Mouse (Mus musculus) heart, embryonic 10.5 days (tissue): ENCODE data around the gene Nab2. TPM values are rescaled to one million over a fixed set of nuclear protein-coding genes. Genes with fewer than 3 reads are reported as not detected.

ENCODE experiments used
- DNase-seq: peaks from one replicate; pipeline ENCODE4 v3.0.0-alpha.2; 2017; ENCODE audit warnings: low spot score
- H3K27ac ChIP-seq: fragments of 300-500 bp; sonication (generic); 2 replicates; pipeline ENCODE4 v1.5.1; 2016; ENCODE audit warnings: mild to moderate bottlenecking
- H3K27me3 ChIP-seq: fragments of 300-500 bp; sonication (generic); 2 replicates; pipeline ENCODE4 v1.6.1; 2016; ENCODE audit warnings: mild to moderate bottlenecking; ENCODE audit not compliant: poor library complexity, insufficient read depth, severe bottlenecking
- H3K36me3 ChIP-seq: fragments of 300-500 bp; sonication (generic); 2 replicates; pipeline ENCODE4 v1.6.1; 2016; ENCODE audit warnings: mild to moderate bottlenecking, moderate library complexity
- H3K4me1 ChIP-seq: fragments of 300-500 bp; sonication (generic); 2 replicates; pipeline ENCODE4 v1.6.1; 2016; ENCODE audit warnings: mild to moderate bottlenecking
- H3K4me3 ChIP-seq: fragments of 300-500 bp; sonication (generic); 2 replicates; pipeline ENCODE4 v1.5.1; 2016; ENCODE audit warnings: mild to moderate bottlenecking, moderate library complexity
- H3K9me3 ChIP-seq: fragments of 300-500 bp; sonication (generic); 2 replicates; pipeline ENCODE4 v1.6.1; 2016; ENCODE audit warnings: mild to moderate bottlenecking, moderate library complexity
- WGBS: fragments of 180-500 bp; shearing (Covaris S2); methylation state at CpG from one replicate; pipeline ENCODE4 v1.1.7; 2016; 5-methylcytosine and 5-hydroxymethylcytosine counted together
- polyA plus RNA-seq: library from polyadenylated mRNA; unstranded; fragments of >200 nt; fragmentation: Nextera tagmentation; extraction: Ambion mirVana; gene quantifications from 2 replicates; pipeline ENCODE4 v1.2.1, GENCODE M21; 2016

Nab2 gene
- polyA plus RNA-seq, 1 experiment from 2014 or later, result 12.6 TPM

DNA sequence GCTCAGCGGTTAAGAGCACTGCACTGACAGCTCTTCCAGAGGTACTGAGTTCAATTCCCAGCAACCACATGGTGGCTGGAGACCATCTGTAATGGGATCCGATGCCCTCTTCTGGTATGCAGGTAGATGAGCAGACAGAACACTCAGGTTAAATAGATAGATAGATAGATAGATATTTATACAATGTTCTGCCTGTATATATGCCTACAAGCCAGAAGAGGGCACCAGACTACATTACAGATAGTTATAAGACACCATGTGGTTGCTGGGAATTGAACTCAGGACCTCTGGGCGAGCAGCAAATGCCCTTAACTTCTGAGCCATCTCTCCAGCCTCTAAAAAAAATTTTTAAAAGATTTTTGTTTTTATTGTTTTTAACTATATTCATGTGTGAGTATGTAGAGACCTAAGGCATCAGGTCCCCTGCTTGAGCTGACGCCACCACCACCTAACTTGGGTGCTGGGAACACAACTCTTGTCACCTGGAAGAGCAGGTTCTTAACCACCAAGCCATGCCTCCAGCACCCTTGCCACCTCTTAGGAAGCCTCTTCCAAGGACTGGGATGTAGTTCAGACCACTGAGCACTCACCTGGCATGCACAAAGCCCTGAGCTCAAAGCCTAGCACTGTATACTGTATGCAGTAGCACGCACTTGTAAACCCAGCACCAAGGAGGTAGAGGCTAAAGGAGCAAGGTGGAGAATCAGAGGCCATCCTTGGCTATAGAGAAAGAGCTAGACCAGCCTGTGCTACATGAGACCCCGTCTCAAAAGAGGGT lies 44.7 kb downstream of the Nab2 start:
- Histone ChIP-seq H3K4me3 (no peak overlapping the region), H3K27ac (no peak overlapping the region), H3K4me1 (peaks cover 40% of the 10 kb centered on the region), H3K36me3 (no peaks in the 10 kb centered on the region), H3K9me3 (no peaks in the 10 kb centered on the region), H3K27me3 (0 out of 2 replicates have a peak, but pooled peaks cover 4% of the 10 kb centered on the region)
- no peak for DNase-seq
- WGBS, result 90% methylated on average over 6 of the region's 6 CpGs

DNA sequence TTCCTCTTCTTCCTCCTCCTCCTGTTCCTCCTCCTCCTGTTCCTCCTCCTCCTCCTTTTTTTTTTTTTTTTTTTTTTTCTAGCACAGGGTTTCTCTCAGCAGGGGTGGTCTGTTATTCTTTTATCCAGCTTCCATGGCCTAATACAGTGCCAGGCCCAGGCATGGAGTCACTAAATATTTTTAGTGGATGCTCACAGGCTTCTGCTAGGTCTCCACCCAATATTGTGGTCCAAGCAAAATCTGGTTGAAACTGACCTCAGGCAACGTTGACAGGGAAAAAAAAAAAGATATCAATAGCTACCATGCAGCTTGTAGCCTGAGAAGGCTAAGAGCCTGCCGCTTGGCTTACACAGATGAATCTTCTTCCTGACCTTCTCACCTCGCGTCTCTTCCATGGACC lies 45.7 kb downstream of the Nab2 start:
- no peak for DNase-seq
- WGBS, result 52% methylated on average over 4 of the region's 4 CpGs
- H3K36me3 ChIP-seq, result no peaks in the 10 kb centered on the region
- peaks cover 44% of the 10 kb centered on the region for H3K4me1 ChIP-seq
- no peak overlapping the region for H3K4me3 ChIP-seq
- 0 out of 2 replicates have a peak, but pooled peaks cover 4% of the 10 kb centered on the region for H3K27me3 ChIP-seq
- H3K27ac ChIP-seq, result no peak overlapping the region
- H3K9me3 ChIP-seq, result no peaks in the 10 kb centered on the region

DNA sequence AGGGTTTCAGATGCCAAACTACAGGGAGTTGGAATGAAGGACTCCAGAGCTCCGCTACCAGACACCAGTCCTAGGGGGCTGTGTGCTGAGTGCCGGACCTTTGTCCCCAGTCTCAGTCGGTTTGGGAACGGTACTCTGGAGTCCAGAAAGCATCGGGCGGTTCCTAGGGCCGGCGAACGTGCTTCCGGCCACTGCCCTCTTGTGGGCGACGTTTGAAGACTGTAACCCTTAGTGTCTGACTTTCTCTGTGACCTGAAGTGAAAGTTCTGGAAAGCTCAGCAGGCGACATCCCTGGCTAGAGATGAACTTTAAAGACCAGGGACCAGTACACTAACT lies 46.3 kb downstream of the Nab2 start:
- no peaks in the 10 kb centered on the region for H3K36me3 ChIP-seq
- under 1% methylated on average over 13 of the region's 13 CpGs for WGBS
- H3K9me3 ChIP-seq, result no peaks in the 10 kb centered on the region
- DNase-seq, result peak; percentile 89
- 0 out of 2 replicates have a peak, but pooled peaks cover 4% of the 10 kb centered on the region for H3K27me3 ChIP-seq
- H3K27ac ChIP-seq, result peak overlapping the region; percentile 92
- H3K4me3 ChIP-seq, result peak overlapping the region; percentile 83
- H3K4me1 ChIP-seq, result peaks cover 51% of the 10 kb centered on the region

DNA sequence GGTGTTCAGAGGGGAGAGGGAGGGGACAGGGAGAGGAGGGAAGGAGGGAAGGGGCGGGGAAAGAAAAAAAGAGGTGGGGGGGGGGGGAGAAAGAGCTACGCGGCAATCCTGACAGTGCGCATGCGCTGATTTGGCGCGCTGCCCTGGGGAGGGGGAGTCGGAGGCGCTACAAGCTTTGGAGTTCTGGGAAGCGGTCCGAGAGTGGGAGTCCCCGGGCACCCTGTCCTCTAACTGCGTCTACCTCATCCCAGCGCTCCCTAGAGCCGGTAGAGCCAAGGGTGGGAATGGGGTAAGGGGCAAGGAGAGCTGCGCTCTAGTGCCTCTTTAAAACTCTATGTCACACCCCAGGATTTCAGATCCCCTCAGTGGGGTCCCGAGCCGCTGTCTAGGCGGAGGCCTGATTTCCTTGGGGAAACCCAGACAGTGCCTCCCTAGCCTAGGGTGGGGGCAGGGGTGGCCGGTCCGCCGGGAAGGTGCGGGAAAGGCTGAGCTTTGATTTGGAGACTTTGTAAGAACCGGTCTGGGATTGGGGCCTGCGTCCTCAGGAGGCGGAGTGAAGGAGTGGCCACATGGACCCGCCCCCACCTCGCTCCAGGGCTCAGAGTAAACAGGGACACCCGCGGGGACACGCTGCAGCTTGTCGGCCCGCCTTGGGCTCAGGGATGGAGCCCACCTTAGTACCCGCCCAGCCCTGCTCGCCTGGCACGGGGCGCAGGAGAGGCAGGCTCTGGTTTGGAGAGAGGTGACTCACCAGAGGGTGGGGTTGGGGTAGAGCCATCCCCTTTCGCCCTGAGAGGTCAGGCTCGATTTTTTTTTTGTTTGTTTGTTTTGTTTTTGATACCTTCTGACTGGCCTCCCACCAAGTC lies 46.9 kb downstream of the Nab2 start:
- H3K27me3 ChIP-seq, result 0 out of 2 replicates have a peak, but pooled peaks cover 4% of the 10 kb centered on the region
- H3K9me3 ChIP-seq, result no peaks in the 10 kb centered on the region
- peak; percentile 93 for DNase-seq
- H3K4me1 ChIP-seq, result peaks cover 57% of the 10 kb centered on the region
- 0% methylated on average over 36 of the region's 39 CpGs for WGBS
- H3K36me3 ChIP-seq, result no peaks in the 10 kb centered on the region
- peak overlapping the region; percentile 83 for H3K4me3 ChIP-seq
- peak overlapping the region; percentile 92 for H3K27ac ChIP-seq

DNA sequence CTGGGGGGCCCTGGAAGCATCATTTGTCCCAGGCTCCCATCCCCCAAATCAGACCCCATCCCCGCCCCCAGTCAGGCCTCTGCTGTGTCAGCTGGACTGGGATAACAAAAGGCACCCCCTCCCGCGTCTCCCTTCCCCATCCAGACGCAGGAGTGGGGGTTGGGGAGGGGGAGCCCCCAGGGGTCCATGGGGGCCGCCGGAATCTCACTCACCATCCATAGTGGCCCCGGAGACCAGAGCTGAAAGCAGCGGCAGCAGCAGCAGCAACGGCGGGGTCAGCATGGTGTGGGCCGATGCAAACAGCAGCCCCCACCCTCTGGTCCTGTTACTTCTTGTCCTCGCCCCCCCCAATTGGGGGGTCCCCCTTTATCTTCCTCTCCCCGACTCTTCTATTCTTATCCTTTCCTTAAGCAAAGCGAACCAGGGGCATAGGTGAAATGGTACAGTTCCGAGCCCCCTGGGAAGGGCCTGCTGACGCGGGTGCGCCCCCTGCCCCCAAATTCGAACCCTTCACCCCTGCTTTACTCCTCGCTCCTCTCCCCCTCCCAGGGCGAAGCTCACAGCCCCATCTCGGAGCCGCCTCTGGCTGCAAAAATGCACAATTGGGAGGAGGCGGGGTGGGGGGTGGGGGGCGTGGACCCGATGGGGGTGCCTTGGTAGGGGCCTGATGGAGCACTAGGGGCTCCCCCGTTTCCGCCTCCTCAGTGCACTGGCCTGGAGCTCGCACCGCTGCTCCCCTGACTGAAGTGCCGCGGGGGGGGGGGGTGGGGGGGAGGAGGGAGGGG lies 47.8 kb downstream of the Nab2 start, which contains the start of gene Lrp1:
Lrp1 (minus strand) TSS at position 743 of the 785 bp plus-strand sequence.
- WGBS, result under 1% methylated on average over 29 of the region's 32 CpGs
- peak within 1 kb of the TSS; percentile 83 for H3K4me3 ChIP-seq
- peaks cover 65% of the 10 kb centered on the region for H3K4me1 ChIP-seq
- DNase-seq, result no peak
- no peaks in the 10 kb centered on the region for H3K9me3 ChIP-seq
- peak within 1 kb of the TSS; percentile 92 for H3K27ac ChIP-seq
- H3K27me3 ChIP-seq, result 0 out of 2 replicates have a peak, but pooled peaks cover 4% of the 10 kb centered on the region
- H3K36me3 ChIP-seq, result no peaks in the 10 kb centered on the region

DNA sequence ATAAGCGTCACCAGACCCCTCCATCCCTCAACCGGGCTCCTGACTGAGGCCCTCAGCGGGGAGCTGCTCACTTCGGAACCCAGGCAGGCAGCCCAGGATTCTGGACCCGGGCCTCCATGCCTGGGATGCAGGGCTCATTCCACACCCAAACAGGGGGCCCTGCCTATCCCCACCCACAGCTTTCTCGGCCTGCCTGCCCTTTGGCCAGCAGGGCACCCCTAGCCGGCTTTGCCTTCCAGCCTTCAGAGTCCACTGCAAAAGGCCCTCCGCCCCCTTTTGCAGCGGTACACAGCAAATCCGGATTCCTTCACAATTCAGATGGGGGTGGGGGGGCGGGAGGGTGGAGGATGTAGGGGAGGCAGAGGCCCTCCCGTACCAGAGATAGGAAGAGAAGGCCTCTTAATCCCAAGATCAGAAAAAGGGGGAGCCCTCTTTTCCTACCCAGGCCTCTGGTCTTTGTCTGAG lies 48.4 kb downstream of the Nab2 start:
- DNase-seq, result no peak
- WGBS, result 2% methylated on average over 12 of the region's 12 CpGs
- peaks cover 71% of the 10 kb centered on the region for H3K4me1 ChIP-seq

DNA sequence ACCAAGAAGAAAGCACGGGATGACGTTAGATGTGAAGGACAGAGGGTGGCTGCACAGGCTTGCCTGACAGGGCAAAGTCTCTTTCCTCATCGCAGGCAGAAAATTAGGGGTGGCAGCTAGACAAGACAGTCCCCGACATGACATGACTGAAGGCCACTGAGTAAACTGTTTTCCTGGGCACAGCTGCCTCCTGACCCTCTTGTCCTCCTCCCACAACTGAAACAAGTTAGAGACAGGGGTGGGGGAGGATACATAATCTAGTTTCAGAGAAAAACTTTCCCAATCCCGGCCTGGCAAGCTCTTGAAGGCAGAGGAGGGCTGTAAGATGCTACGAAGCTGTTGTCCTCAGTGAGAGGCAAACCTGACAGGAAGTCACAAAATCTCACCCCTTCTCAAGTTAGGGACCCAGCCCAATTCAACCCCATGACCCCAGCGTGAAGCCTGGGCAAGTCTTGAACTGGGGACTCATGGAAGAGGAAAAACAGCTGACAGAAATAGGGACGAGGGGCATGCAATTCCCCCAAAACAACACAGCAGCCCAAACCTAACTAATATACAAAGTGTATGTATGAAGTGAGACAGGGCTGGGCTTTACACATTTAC lies 49.1 kb downstream of the Nab2 start:
- 31% methylated on average over 8 of the region's 8 CpGs for WGBS
- Histone ChIP-seq H3K4me1 (peaks cover 79% of the 10 kb centered on the region), H3K4me3 (peak overlapping the region; percentile 83), H3K27ac (peak overlapping the region; percentile 92; the same call in 1 of the 2 replicates), H3K27me3 (0 out of 2 replicates have a peak, but pooled peaks cover 4% of the 10 kb centered on the region), H3K36me3 (no peaks in the 10 kb centered on the region), H3K9me3 (no peaks in the 10 kb centered on the region)
- DNase-seq, result no peak

More for the DNA sequence above, 48.4 kb downstream of the Nab2 start:
- Histone ChIP-seq H3K36me3 (no peaks in the 10 kb centered on the region), H3K27ac (peak overlapping the region; percentile 92), H3K4me3 (peak overlapping the region; percentile 83), H3K27me3 (0 out of 2 replicates have a peak, but pooled peaks cover 4% of the 10 kb centered on the region), H3K9me3 (no peaks in the 10 kb centered on the region)

DNA sequence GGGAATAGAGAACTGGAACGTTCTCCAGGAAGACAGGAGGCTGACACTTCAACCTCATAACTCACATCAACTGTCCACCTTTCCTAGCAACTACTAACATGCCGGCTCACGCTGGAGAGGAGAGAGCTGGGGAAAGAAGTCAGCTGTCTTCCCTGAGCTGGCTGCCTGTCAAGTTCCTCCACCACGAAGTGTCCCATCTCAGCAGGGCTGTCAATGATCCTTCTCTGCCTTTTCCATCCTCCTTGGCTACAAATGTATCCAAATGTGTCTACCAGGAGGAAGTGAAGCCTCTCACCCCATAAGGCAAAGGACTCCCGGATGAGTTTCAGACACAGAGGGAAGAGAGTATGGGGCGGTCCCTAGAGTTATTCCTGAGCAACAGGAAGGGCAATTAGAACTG lies 50.2 kb downstream of the Nab2 start:
- Histone ChIP-seq H3K27me3 (0 out of 2 replicates have a peak, but pooled peaks cover 4% of the 10 kb centered on the region), H3K9me3 (no peaks in the 10 kb centered on the region), H3K4me1 (peaks cover 88% of the 10 kb centered on the region), H3K27ac (no peak overlapping the region), H3K36me3 (0 out of 2 replicates have a peak, but pooled peaks cover 5% of the 10 kb centered on the region), H3K4me3 (no peak overlapping the region)
- DNase-seq, result no peak
- WGBS, result 38% methylated on average over 6 of the region's 6 CpGs

DNA sequence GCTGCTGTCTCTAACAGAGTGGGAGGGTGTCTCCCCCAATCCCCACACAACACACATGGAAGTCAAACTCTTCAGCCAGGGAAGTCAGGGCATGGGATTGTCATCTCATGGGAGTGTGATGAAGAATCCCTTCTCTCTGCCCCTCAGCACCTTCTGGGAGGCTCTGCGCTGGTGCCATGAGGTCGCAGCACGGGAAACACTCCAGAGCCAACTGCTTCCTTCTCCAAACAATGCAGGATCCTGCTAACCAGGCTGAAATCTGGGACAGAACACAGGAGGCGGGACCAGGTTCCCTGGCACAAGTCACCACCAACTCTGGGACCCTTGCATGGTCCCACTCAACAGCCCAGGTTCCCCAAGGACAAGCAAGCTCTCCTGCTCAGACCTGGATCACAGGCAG lies 51.1 kb downstream of the Nab2 start:
- DNase-seq, result no peak
- no peaks in the 10 kb centered on the region for H3K9me3 ChIP-seq
- peaks cover 8% of the 10 kb centered on the region for H3K36me3 ChIP-seq
- WGBS, result 36% methylated on average over 4 of the region's 4 CpGs
- peaks cover 95% of the 10 kb centered on the region for H3K4me1 ChIP-seq
- H3K4me3 ChIP-seq, result no peak overlapping the region
- H3K27ac ChIP-seq, result peak overlapping the region; percentile 82
- H3K27me3 ChIP-seq, result 0 out of 2 replicates have a peak, but pooled peaks cover 4% of the 10 kb centered on the region

DNA sequence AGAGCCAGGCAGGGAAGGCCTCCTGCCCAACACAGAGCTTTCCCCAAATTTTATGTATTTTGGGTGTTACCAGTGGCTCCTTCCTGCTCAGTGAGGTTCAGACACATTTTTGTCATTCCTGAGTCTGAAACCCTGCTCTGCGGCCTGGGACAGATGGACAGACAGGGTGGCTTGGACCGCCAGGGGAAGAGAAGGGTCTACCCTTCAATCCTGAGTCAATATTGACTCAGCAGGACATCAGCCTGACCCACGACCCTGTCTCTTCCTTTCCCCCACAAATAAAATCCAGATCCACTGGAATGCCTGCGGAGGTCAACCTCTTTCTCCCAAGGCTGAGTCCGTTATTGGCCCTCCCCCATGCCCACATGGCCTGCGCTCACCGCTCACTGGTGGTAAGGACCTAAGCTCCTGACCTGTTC lies 52.1 kb downstream of the Nab2 start:
- H3K4me3 ChIP-seq, result no peak overlapping the region

DNA sequence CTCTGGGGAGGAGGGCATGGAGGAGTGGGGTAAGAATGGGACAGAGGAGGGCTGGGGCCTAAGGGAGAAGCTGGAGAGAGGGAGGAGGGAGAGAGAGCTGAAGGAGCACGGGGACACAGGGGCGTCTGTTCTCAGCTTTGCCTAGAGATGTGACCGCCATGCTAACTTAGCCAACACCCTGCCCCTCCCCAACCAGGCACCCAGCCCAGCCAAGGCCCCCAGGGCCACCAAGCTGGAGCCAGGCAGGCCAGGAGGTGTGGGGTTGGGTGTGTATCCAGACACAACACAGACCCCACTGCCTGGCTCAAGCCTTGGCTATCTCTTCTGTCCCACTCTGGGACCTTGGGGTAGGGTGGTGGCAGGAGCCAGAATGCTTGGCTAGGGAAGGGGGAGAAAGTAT lies 52.8 kb downstream of the Nab2 start:
- WGBS, result 43% methylated on average over 3 of the region's 3 CpGs
- H3K9me3 ChIP-seq, result no peaks in the 10 kb centered on the region
- peaks cover 23% of the 10 kb centered on the region for H3K36me3 ChIP-seq
- H3K4me3 ChIP-seq, result no peak overlapping the region
- H3K27ac ChIP-seq, result peak overlapping the region; percentile 82
- DNase-seq, result no peak
- 0 out of 2 replicates have a peak, but pooled peaks cover 4% of the 10 kb centered on the region for H3K27me3 ChIP-seq
- peaks cover 86% of the 10 kb centered on the region for H3K4me1 ChIP-seq

More for the DNA sequence above, 52.1 kb downstream of the Nab2 start:
- H3K4me1 ChIP-seq, result peaks cover 91% of the 10 kb centered on the region
- peak overlapping the region; percentile 82 for H3K27ac ChIP-seq
- no peaks in the 10 kb centered on the region for H3K9me3 ChIP-seq
- 23% methylated on average over 7 of the region's 7 CpGs for WGBS
- peaks cover 18% of the 10 kb centered on the region for H3K36me3 ChIP-seq
- DNase-seq, result no peak
- 0 out of 2 replicates have a peak, but pooled peaks cover 4% of the 10 kb centered on the region for H3K27me3 ChIP-seq

DNA sequence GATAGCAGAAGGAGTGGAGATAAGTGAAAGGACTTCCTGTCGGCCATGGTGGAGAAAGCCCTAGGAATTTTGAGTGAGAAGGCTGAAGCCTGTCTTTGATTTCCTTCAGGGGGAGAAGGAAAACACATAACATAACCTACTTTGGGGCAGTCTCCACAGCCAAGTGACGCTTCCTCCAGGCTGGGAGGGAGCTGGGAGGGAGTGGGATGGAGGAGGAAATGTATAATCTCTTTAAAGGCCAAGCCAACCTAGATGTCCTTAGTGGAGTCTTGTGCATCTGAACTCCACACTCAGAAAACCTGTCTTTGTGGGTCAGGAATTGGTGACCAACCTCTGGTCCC lies 53.4 kb downstream of the Nab2 start:
- 0 out of 2 replicates have a peak, but pooled peaks cover 4% of the 10 kb centered on the region for H3K27me3 ChIP-seq
- DNase-seq, result no peak
- 18% methylated on average over 2 of the region's 2 CpGs for WGBS
- peaks cover 82% of the 10 kb centered on the region for H3K4me1 ChIP-seq
- H3K36me3 ChIP-seq, result peaks cover 29% of the 10 kb centered on the region
- H3K4me3 ChIP-seq, result peak overlapping the region; percentile 36; the same call in 1 of the 2 replicates
- H3K27ac ChIP-seq, result peak overlapping the region; percentile 82
- no peaks in the 10 kb centered on the region for H3K9me3 ChIP-seq
